Mouse (Mus musculus) embryonic facial prominence, embryonic 14.5 days (tissue): Measurements from ENCODE around the gene Mreg. TPM values are rescaled to one million over a fixed set of nuclear protein-coding genes. Genes with fewer than 3 reads are reported as not detected.

Experiments used
- ATAC-seq: fragments of 200-750 bp; cut with Nextera tagmentation; 2 replicates; pipeline ENCODE4 v1.8.0; 2017; ENCODE audit warnings: low read depth, moderate number of reproducible peaks, moderate TSS enrichment
- DNase-seq: peaks from one replicate; pipeline ENCODE4 v3.0.0-alpha.2; 2015; ENCODE audit warnings: low spot score
- H3K27ac ChIP-seq: fragments of 300-500 bp; sonication (generic); replicated peaks from 2 replicates; pipeline ENCODE4 v1.5.1; 2014; ENCODE audit warnings: low read depth, mild to moderate bottlenecking, low read length, moderate library complexity
- H3K27me3 ChIP-seq: fragments of 300-500 bp; sonication (generic); replicated peaks from 2 replicates; pipeline ENCODE4 v1.6.1; 2014; ENCODE audit warnings: low read length; ENCODE audit not compliant: control insufficient read depth, insufficient read depth
- H3K36me3 ChIP-seq: fragments of 300-500 bp; sonication (generic); 2 replicates; pipeline ENCODE4 v1.6.1; 2014; ENCODE audit warnings: low read length, mixed read lengths; ENCODE audit not compliant: control insufficient read depth, insufficient read depth
- H3K4me1 ChIP-seq: fragments of 300-500 bp; sonication (generic); 2 replicates; pipeline ENCODE4 v1.6.1; 2014; ENCODE audit warnings: antibody characterized with exemption, low read length; ENCODE audit not compliant: control insufficient read depth, insufficient read depth
- H3K4me2 ChIP-seq: fragments of 300-500 bp; sonication (generic); 2 replicates; pipeline ENCODE4 v1.6.1; 2014; ENCODE audit warnings: low read depth, mild to moderate bottlenecking, low read length, moderate library complexity, mixed read lengths
- H3K4me3 ChIP-seq: fragments of 300-500 bp; sonication (generic); 2 replicates; pipeline ENCODE4 v1.5.1; 2014; ENCODE audit warnings: low read depth, mild to moderate bottlenecking, low read length
- H3K9ac ChIP-seq: fragments of 300-500 bp; sonication (generic); 2 replicates; pipeline ENCODE4 v1.6.1; 2014; ENCODE audit warnings: low read depth, mild to moderate bottlenecking, low read length, moderate library complexity, mixed read lengths
- H3K9me3 ChIP-seq: fragments of 300-500 bp; sonication (generic); 2 replicates; pipeline ENCODE4 v1.6.1; 2016; ENCODE audit warnings: low read length; ENCODE audit not compliant: control insufficient read depth
- WGBS: fragments of 180-500 bp; shearing (Covaris S2); extraction: QIAGEN DNeasy Blood & Tissue Kit; methylation state at CpG from one replicate; pipeline ENCODE4 v1.1.7; 2014; 5-methylcytosine and 5-hydroxymethylcytosine counted together
- polyA plus RNA-seq: library from polyadenylated mRNA; unstranded; fragments of >200 nt; fragmentation: Nextera tagmentation; extraction: Ambion mirVana; gene quantifications from 2 replicates; pipeline ENCODE4 v1.2.1, GENCODE M21; 2014

The Mreg gene
- polyA plus RNA-seq, 1 experiment from 2014 or later, result 7.6 TPM

GRCm38 (mm10) chr1:72220008-72220407, 7.9 kb upstream of the Mreg start:
- Histone ChIP-seq H3K27me3 (peaks cover 12% of the 10 kb centered on the region), H3K4me3 (no peak overlapping the region), H3K4me1 (no peaks in the 10 kb centered on the region), H3K9ac (no peak overlapping the region), H3K4me2 (no peak overlapping the region), H3K27ac (no peak overlapping the region), H3K9me3 (no peaks in the 10 kb centered on the region), H3K36me3 (no peaks in the 10 kb centered on the region)
- no peak; the same call in 1 of the 2 replicates for ATAC-seq
- 20% methylated on average over 4 of the region's 4 CpGs for WGBS
- no peak for DNase-seq

- WGBS, result 24% methylated on average over 2 of the region's 2 CpGs
- no peak overlapping the region for H3K4me2 ChIP-seq
Measured at GRCm38 (mm10) chr1:72219116-72219515, 7.0 kb upstream of the Mreg start.

DNA sequence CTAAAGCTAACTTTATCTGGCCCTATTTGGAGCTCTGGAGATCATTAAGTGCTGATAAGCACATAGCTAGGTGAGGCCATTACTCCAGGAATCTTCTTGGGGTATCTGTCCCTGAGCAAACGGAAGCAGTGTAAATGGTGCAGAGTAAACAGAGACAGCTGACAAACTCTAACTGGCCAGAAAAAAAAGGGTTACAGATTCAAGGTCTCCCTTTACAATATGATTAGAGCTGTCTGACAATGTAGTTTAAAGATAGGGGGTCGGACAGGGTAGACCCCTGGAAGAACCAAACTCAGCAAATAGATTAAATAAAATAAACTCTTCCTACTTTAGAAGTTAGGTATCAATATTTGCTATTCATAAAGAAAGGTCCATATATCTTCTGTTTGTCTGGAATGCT, 6.5 kb upstream of the Mreg start:
- ATAC-seq, result no peak
- no peaks in the 10 kb centered on the region for H3K4me1 ChIP-seq

More at GRCm38 (mm10) chr1:72219116-72219515, 7.0 kb upstream of the Mreg start:
- Histone ChIP-seq H3K9ac (no peak overlapping the region), H3K36me3 (no peaks in the 10 kb centered on the region), H3K4me3 (no peak overlapping the region), H3K4me1 (no peaks in the 10 kb centered on the region), H3K27me3 (peaks cover 7% of the 10 kb centered on the region), H3K27ac (no peak overlapping the region), H3K9me3 (no peaks in the 10 kb centered on the region)
- ATAC-seq (no peak), DNase-seq (no peak)

GRCm38 (mm10) chr1:72216761-72217160, 4.7 kb upstream of the Mreg start:
- Histone ChIP-seq H3K4me3 (no peak overlapping the region), H3K27ac (no peak overlapping the region), H3K4me1 (no peaks in the 10 kb centered on the region), H3K4me2 (no peak overlapping the region), H3K9ac (no peak overlapping the region), H3K36me3 (no peaks in the 10 kb centered on the region), H3K9me3 (no peaks in the 10 kb centered on the region), H3K27me3 (no peaks in the 10 kb centered on the region)
- 81% methylated on average over 7 of the region's 7 CpGs for WGBS
- DNase-seq (no peak), ATAC-seq (no peak)

More for the DNA sequence above, 6.5 kb upstream of the Mreg start:
- no peak overlapping the region for H3K4me3 ChIP-seq
- H3K9me3 ChIP-seq, result no peaks in the 10 kb centered on the region
- DNase-seq, result no peak
- no peak overlapping the region for H3K9ac ChIP-seq
- no peaks in the 10 kb centered on the region for H3K36me3 ChIP-seq
- peaks cover 2% of the 10 kb centered on the region for H3K27me3 ChIP-seq
- WGBS, result 57% methylated on average over 2 of the region's 2 CpGs
- no peak overlapping the region for H3K4me2 ChIP-seq
- H3K27ac ChIP-seq, result no peak overlapping the region

- H3K4me3 ChIP-seq, result no peak overlapping the region
- H3K27me3 ChIP-seq, result peaks cover 6% of the 10 kb centered on the region; the same call in 1 of the 2 replicates
- H3K9me3 ChIP-seq, result no peaks in the 10 kb centered on the region
- H3K36me3 ChIP-seq, result no peaks in the 10 kb centered on the region
- no peak for ATAC-seq
- WGBS, result 73% methylated on average over 4 of the region's 4 CpGs
- no peak overlapping the region for H3K4me2 ChIP-seq
- no peak overlapping the region for H3K9ac ChIP-seq
- 0 out of 2 replicates have a peak, but pooled peaks cover 3% of the 10 kb centered on the region for H3K4me1 ChIP-seq
- H3K27ac ChIP-seq, result no peak overlapping the region
- no peak for DNase-seq
Measured at GRCm38 (mm10) chr1:72215174-72215573, 3.1 kb upstream of the Mreg start.

DNA sequence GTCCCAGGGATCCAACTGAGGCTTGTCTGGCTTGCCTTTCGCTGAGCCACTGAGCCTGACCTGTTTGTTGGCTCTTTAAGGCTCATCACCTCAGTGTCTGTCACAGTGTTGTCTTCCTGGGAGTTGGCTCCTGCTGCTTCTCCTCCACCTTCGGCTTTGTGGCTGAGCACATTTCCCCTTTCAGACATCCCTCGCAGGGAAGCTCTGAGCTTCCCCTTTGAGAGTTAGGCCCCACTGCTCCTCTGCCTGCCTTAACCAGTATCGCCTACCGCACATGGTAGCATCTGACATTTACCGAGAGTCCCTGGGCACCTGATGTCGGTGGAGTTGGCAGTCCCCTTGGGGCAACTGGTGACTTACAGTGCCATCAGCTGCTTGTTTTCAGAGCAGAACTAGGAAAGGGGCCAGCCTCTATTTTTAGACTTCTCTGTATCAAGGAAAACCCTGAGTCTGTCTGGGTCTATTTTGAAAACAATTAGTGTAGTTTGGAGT, 2.4 kb upstream of the Mreg start:
- Histone ChIP-seq H3K36me3 (no peaks in the 10 kb centered on the region), H3K4me2 (no peak overlapping the region), H3K9ac (no peak overlapping the region), H3K9me3 (no peaks in the 10 kb centered on the region), H3K27ac (no peak overlapping the region), H3K4me1 (0 out of 2 replicates have a peak, but pooled peaks cover 3% of the 10 kb centered on the region), H3K27me3 (peaks cover 6% of the 10 kb centered on the region; the same call in 1 of the 2 replicates), H3K4me3 (no peak overlapping the region)
- ATAC-seq (peak; percentile 39; the same call in 1 of the 2 replicates), DNase-seq (peak; percentile 56)
- 54% methylated on average over 7 of the region's 7 CpGs for WGBS

- Histone ChIP-seq H3K4me3 (no peak overlapping the region), H3K4me2 (no peak overlapping the region), H3K4me1 (0 out of 2 replicates have a peak, but pooled peaks cover 3% of the 10 kb centered on the region), H3K9me3 (no peaks in the 10 kb centered on the region), H3K36me3 (no peaks in the 10 kb centered on the region), H3K9ac (no peak overlapping the region), H3K27ac (no peak overlapping the region), H3K27me3 (peaks cover 6% of the 10 kb centered on the region; the same call in 1 of the 2 replicates)
- DNase-seq (no peak), ATAC-seq (no peak)
- WGBS, result 90% methylated on average over 3 of the region's 3 CpGs
Measured at GRCm38 (mm10) chr1:72213954-72214353, 1.8 kb upstream of the Mreg start.

- DNase-seq, result peak; percentile 57
- Histone ChIP-seq H3K9me3 (no peaks in the 10 kb centered on the region), H3K4me3 (peak overlapping the region; percentile 64), H3K4me1 (0 out of 2 replicates have a peak, but pooled peaks cover 3% of the 10 kb centered on the region), H3K9ac (peak overlapping the region; percentile 71), H3K27ac (no peak overlapping the region), H3K36me3 (no peaks in the 10 kb centered on the region), H3K27me3 (peaks cover 6% of the 10 kb centered on the region; the same call in 1 of the 2 replicates), H3K4me2 (peak overlapping the region; percentile 98)
- WGBS, result 16% methylated on average over 17 of the region's 17 CpGs
- ATAC-seq, result no peak
Measured at GRCm38 (mm10) chr1:72210803-72211679, 1.1 kb downstream of the Mreg start.
